Mouse (Mus musculus) limb, embryonic 12.5 days (tissue): Measurements from ENCODE around the gene Mlh1. TPM values are rescaled to one million over a fixed set of nuclear protein-coding genes. Genes with fewer than 3 reads are reported as not detected.

ENCODE experiments used
- ATAC-seq: fragments of 200-750 bp; cut with Nextera tagmentation; 2 replicates; pipeline ENCODE4 v1.8.0; 2017; ENCODE audit warnings: low read depth, moderate TSS enrichment; ENCODE audit not compliant: insufficient number of reproducible peaks, insufficient read depth, low FRiP score, low TSS enrichment
- H3K27ac ChIP-seq: fragments of 300-500 bp; sonication (generic); 2 replicates; pipeline ENCODE4 v1.5.1; 2016; ENCODE audit warnings: mild to moderate bottlenecking, moderate library complexity
- H3K27me3 ChIP-seq: fragments of 300-500 bp; sonication (generic); 2 replicates; pipeline ENCODE4 v1.6.1; 2016; ENCODE audit warnings: mild to moderate bottlenecking, moderate library complexity
- H3K36me3 ChIP-seq: fragments of 300-500 bp; sonication (generic); 2 replicates; pipeline ENCODE4 v1.6.1; 2016; ENCODE audit warnings: mild to moderate bottlenecking, moderate library complexity
- H3K4me1 ChIP-seq: fragments of 300-500 bp; sonication (generic); replicated peaks from 2 replicates; pipeline ENCODE4 v1.6.1; 2016
- H3K4me2 ChIP-seq: fragments of 300-500 bp; sonication (generic); 2 replicates; pipeline ENCODE4 v1.6.1; 2016; ENCODE audit warnings: mild to moderate bottlenecking, moderate library complexity
- H3K4me3 ChIP-seq: fragments of 300-500 bp; sonication (generic); replicated peaks from 2 replicates; pipeline ENCODE4 v1.5.1; 2016; ENCODE audit warnings: mild to moderate bottlenecking
- H3K9ac ChIP-seq: fragments of 300-500 bp; sonication (generic); replicated peaks from 2 replicates; pipeline ENCODE4 v1.6.1; 2016; ENCODE audit warnings: mild to moderate bottlenecking, moderate library complexity
- H3K9me3 ChIP-seq: fragments of 300-500 bp; sonication (generic); 2 replicates; pipeline ENCODE4 v1.6.1; 2016; ENCODE audit warnings: mild to moderate bottlenecking, moderate library complexity
- whole genome bisulfite sequencing: fragments of 180-500 bp; shearing (Covaris S2); methylation state at CpG from one replicate; pipeline ENCODE4 v1.1.7; 2016; 5-methylcytosine and 5-hydroxymethylcytosine counted together
- polyA plus RNA-seq: library from polyadenylated mRNA; unstranded; fragments of >200 nt; fragmentation: Nextera tagmentation; extraction: Ambion mirVana; gene quantifications from 2 replicates; pipeline ENCODE4 v1.2.1, GENCODE M21; 2016

The Mlh1 gene
- polyA plus RNA-seq, 1 experiment from 2014 or later, result 45.1 TPM

GRCm38 (mm10) chr9:111302196-111302831 lies 30.7 kb upstream of the Mlh1 start:
- Histone ChIP-seq H3K4me3 (no peak overlapping the region), H3K27ac (no peak overlapping the region), H3K4me1 (no peaks in the 10 kb centered on the region), H3K4me2 (no peak overlapping the region), H3K36me3 (no peaks in the 10 kb centered on the region), H3K9ac (no peak overlapping the region), H3K27me3 (no peaks in the 10 kb centered on the region), H3K9me3 (no peaks in the 10 kb centered on the region)
- no peak for ATAC-seq
- WGBS, result 74% methylated on average over 12 of the region's 12 CpGs

DNA sequence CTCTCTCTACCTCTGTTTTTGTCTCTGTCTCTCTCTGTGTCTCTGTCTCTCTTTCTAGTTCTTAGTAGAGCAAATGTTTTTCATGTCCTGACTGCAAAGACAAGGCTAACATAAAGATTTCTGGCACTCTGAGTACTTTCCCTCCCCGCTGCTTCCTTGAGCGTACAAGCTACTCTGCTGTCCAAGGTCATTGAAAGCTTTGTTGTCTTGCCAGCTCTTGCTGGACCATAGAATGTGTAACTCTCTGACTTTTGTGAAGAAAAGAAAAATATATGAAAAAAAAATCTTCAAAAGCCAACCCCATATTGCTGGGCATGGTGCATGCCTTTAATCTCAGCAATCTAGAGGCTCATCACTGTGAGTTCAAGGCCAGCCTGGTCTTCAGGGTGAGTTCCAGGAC lies 27.0 kb upstream of the Mlh1 start:
- Histone ChIP-seq H3K9ac (no peak overlapping the region), H3K9me3 (no peaks in the 10 kb centered on the region), H3K4me2 (no peak overlapping the region), H3K4me3 (no peak overlapping the region), H3K4me1 (no peaks in the 10 kb centered on the region), H3K36me3 (no peaks in the 10 kb centered on the region), H3K27me3 (no peaks in the 10 kb centered on the region), H3K27ac (no peak overlapping the region)
- WGBS, result 86% methylated on average over 2 of the region's 2 CpGs
- ATAC-seq, result no peak

DNA sequence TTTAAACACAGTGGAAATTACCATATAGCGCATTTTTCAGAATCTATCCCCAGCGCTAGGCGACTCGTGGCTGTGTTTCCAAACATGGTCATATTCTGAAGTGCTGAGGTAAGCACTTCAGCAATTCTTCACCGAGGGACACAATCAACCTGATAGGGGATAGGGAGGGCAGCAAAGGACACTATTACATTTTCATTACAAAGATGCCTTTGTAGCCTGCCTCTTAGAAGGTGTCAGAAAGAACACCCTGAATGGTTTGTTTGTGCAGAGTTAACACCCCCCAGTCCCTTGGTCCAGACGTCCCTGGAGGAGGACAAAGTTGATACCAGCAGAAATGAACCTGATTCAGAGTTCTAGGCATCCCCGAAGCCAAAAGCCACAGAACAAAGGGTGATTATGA lies 24.8 kb upstream of the Mlh1 start:
- no peak overlapping the region for H3K9ac ChIP-seq
- no peak overlapping the region for H3K27ac ChIP-seq
- no peaks in the 10 kb centered on the region for H3K27me3 ChIP-seq
- no peaks in the 10 kb centered on the region for H3K9me3 ChIP-seq
- H3K4me3 ChIP-seq, result no peak overlapping the region
- ATAC-seq, result no peak
- H3K4me2 ChIP-seq, result no peak overlapping the region
- no peaks in the 10 kb centered on the region for H3K36me3 ChIP-seq
- 74% methylated on average over 7 of the region's 7 CpGs for WGBS
- no peaks in the 10 kb centered on the region for H3K4me1 ChIP-seq

DNA sequence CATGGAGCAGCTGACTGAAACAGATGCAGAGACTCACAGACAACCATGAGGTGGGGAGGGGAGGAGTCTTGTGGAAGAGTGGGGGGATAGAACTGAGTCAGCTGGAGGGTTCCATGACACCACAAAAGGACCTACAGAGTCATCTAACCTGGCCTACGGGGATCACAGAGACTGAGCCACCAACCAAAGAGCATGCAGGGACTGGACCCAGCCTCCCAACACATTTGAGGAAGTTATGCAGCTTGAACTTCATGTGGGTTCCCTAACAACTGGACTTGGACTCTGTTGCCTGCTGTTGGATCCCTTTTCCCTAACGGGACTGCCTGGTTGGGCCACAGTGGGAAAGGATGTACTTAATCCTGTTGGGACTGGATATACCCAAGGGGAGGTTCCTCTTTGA lies 23.7 kb upstream of the Mlh1 start:
- Histone ChIP-seq H3K27ac (no peak overlapping the region), H3K4me1 (no peaks in the 10 kb centered on the region), H3K4me3 (no peak overlapping the region), H3K36me3 (no peaks in the 10 kb centered on the region), H3K9me3 (no peaks in the 10 kb centered on the region), H3K4me2 (no peak overlapping the region), H3K9ac (no peak overlapping the region), H3K27me3 (no peaks in the 10 kb centered on the region)
- no peak for ATAC-seq
- whole genome bisulfite sequencing, result 68% methylated on average over 2 of the region's 2 CpGs

DNA sequence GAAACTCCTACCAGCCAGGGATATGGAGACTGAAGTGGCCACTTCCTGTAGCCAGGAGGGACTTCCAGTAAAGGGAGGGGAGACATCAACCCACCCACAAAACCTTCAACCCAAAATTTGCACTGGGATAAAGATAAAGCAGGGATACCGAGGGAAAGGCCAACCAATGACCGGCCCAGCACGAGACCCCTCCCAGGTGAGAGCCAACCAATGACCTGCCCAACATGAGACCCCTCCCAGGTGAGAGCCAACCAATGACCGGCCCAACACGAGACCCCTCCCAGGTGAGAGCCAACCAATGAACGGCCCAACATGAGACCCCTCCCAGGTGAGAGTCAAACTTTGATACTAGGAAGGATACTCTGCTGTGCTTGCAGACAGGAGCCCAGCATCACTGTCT lies 23.3 kb upstream of the Mlh1 start:
- WGBS, result 89% methylated on average over 6 of the region's 6 CpGs
- ATAC-seq, result no peak

GRCm38 (mm10) chr9:111293234-111293633 lies 21.6 kb upstream of the Mlh1 start:
- H3K4me2 ChIP-seq, result no peak overlapping the region
- H3K27me3 ChIP-seq, result no peaks in the 10 kb centered on the region
- no peaks in the 10 kb centered on the region for H3K36me3 ChIP-seq
- H3K4me1 ChIP-seq, result no peaks in the 10 kb centered on the region
- H3K9me3 ChIP-seq, result no peaks in the 10 kb centered on the region
- ATAC-seq, result no peak
- H3K27ac ChIP-seq, result no peak overlapping the region
- no peak overlapping the region for H3K4me3 ChIP-seq
- 90% methylated on average over 4 of the region's 4 CpGs for WGBS
- H3K9ac ChIP-seq, result no peak overlapping the region

More for the DNA sequence above, 23.3 kb upstream of the Mlh1 start:
- no peaks in the 10 kb centered on the region for H3K9me3 ChIP-seq
- no peaks in the 10 kb centered on the region for H3K4me1 ChIP-seq
- H3K4me3 ChIP-seq, result no peak overlapping the region
- H3K9ac ChIP-seq, result no peak overlapping the region
- no peaks in the 10 kb centered on the region for H3K36me3 ChIP-seq
- no peaks in the 10 kb centered on the region for H3K27me3 ChIP-seq
- no peak overlapping the region for H3K4me2 ChIP-seq
- H3K27ac ChIP-seq, result no peak overlapping the region

DNA sequence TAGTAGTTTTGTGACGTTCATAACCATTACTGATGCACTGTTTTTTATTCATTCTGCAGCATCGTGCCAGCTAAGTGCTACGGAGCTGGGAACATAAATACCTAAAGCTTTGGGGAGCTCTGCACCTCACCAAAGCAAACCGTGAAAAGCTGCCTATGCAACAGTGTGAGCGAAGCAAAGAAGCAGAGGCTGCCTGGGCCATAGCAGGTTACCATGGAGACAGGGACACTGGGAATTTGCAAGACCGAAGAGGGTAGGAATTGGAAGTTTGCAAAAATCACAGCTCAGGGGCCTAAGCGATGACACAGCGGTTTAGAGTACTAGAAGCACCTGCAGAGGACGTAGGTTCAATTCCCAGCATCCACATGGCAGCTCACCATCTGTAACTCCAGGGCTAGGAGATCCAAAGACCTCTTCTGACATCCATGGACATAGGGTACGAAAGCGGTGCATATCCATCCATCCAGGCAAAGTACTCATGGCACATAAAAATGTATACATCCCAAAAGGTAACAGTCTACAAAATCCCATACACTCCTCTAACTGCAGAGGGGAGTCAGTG lies 19.0 kb upstream of the Mlh1 start:
- Histone ChIP-seq H3K9ac (no peak overlapping the region), H3K4me2 (no peak overlapping the region), H3K4me1 (no peaks in the 10 kb centered on the region; the same call in 1 of the 2 replicates), H3K27me3 (no peaks in the 10 kb centered on the region), H3K4me3 (no peak overlapping the region), H3K36me3 (no peaks in the 10 kb centered on the region), H3K27ac (no peak overlapping the region), H3K9me3 (no peaks in the 10 kb centered on the region)
- no peak for ATAC-seq
- 74% methylated on average over 11 of the region's 11 CpGs for WGBS

GRCm38 (mm10) chr9:111289832-111290339 lies 18.3 kb upstream of the Mlh1 start:
- no peak overlapping the region for H3K9ac ChIP-seq
- peak overlapping the region; percentile 41 for H3K4me2 ChIP-seq
- no peaks in the 10 kb centered on the region; the same call in 1 of the 2 replicates for H3K4me1 ChIP-seq
- H3K27ac ChIP-seq, result no peak overlapping the region
- ATAC-seq, result peak; percentile 69
- H3K4me3 ChIP-seq, result peak overlapping the region; percentile 19; the same call in 1 of the 2 replicates
- no peaks in the 10 kb centered on the region for H3K27me3 ChIP-seq
- no peaks in the 10 kb centered on the region for H3K36me3 ChIP-seq
- WGBS, result 19% methylated on average over 21 of the region's 21 CpGs
- no peaks in the 10 kb centered on the region for H3K9me3 ChIP-seq

DNA sequence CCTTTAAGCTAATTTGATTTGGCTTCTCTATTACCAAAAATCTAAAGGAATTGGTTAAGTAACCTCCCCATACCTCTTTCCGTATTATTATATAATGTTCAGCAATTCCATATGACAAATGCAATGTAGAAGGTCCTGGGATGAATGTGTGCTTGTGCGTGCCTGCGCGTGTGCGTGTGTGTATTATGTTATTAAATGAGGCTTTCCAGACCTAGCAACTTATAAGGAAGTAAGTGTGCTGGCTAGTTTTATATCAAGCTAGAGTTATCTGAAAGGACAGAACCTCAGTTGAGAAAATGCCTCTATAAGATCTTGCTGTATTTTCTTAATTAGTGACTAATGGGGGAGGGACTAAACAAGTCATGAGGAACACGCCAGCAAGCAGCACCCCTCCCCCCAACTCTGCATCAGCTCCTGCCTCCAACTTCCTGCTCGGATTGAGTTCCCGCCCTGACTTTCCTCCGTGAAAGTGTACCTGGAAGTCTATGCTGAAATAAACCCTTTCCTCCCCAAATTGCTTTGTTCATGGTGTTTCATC lies 17.8 kb upstream of the Mlh1 start:
- H3K9ac ChIP-seq, result no peak overlapping the region
- WGBS, result 48% methylated on average over 9 of the region's 9 CpGs
- no peaks in the 10 kb centered on the region; the same call in 1 of the 2 replicates for H3K4me1 ChIP-seq
- H3K9me3 ChIP-seq, result no peaks in the 10 kb centered on the region
- no peaks in the 10 kb centered on the region for H3K27me3 ChIP-seq
- peak overlapping the region; percentile 19; the same call in 1 of the 2 replicates for H3K4me3 ChIP-seq
- peak; percentile 51 for ATAC-seq
- H3K36me3 ChIP-seq, result no peaks in the 10 kb centered on the region
- peak overlapping the region; percentile 41 for H3K4me2 ChIP-seq
- no peak overlapping the region for H3K27ac ChIP-seq

DNA sequence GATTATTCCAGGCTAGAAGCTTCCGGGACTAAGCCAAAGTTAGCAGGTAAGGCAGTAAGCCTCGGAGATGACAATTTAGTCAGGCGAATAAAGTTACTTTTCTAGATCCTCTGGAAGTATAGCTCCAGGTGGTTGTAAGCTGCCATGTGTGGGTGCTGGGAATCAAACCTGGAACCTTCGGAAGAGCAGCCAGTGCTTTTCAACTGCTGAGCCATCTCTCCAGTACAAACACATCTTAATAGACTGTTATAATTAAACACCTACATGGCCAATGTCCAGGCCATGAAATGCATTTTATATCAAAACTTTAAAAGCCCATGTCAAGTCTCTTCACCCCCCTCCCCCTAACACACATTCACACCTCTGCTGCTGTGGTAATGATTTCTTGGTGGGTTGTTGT lies 16.4 kb upstream of the Mlh1 start:
- 96% methylated on average over 4 of the region's 4 CpGs for WGBS
- ATAC-seq, result no peak
- no peak overlapping the region for H3K4me2 ChIP-seq
- H3K9ac ChIP-seq, result no peak overlapping the region
- no peak overlapping the region for H3K4me3 ChIP-seq
- no peaks in the 10 kb centered on the region for H3K9me3 ChIP-seq
- no peaks in the 10 kb centered on the region for H3K36me3 ChIP-seq
- H3K4me1 ChIP-seq, result no peaks in the 10 kb centered on the region; the same call in 1 of the 2 replicates
- H3K27me3 ChIP-seq, result no peaks in the 10 kb centered on the region
- H3K27ac ChIP-seq, result no peak overlapping the region

DNA sequence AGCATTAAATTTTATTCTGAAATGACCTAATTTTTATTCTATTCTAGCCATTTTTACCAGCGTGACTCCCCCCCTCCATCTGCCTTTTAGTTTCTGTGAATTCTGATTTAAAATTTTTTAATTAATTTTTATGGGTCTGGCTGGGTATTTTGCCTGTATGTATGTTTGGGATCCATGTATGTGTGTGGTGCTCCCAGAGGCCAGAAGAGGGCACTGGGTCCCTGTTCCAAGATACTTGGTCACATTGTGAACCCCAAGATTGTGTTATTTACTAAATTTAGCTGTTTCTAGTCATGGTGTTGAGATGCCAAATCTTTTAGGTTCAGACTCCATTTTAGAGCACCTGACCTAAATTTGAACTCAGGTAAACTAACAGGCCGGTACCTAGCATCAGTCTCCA lies 14.9 kb upstream of the Mlh1 start:
- no peaks in the 10 kb centered on the region; the same call in 1 of the 2 replicates for H3K4me1 ChIP-seq
- H3K4me3 ChIP-seq, result no peak overlapping the region
- 78% methylated on average over 2 of the region's 2 CpGs for WGBS
- ATAC-seq, result no peak
- no peaks in the 10 kb centered on the region for H3K9me3 ChIP-seq
- H3K4me2 ChIP-seq, result no peak overlapping the region
- H3K9ac ChIP-seq, result no peak overlapping the region
- no peaks in the 10 kb centered on the region for H3K36me3 ChIP-seq
- no peak overlapping the region for H3K27ac ChIP-seq
- H3K27me3 ChIP-seq, result no peaks in the 10 kb centered on the region
